Mouse (Mus musculus): Measurements from ENCODE around the gene Mtf2. TPM values are rescaled to one million over a fixed set of nuclear protein-coding genes. Genes with fewer than 3 reads are reported as not detected.
A peak's percentile ranks its signal among the peaks of the same experiment; 100 is the strongest.

Gene Mtf2
- total and polyA plus RNA-seq, 2 experiments, result 4.3 to 9.8 TPM

DNA sequence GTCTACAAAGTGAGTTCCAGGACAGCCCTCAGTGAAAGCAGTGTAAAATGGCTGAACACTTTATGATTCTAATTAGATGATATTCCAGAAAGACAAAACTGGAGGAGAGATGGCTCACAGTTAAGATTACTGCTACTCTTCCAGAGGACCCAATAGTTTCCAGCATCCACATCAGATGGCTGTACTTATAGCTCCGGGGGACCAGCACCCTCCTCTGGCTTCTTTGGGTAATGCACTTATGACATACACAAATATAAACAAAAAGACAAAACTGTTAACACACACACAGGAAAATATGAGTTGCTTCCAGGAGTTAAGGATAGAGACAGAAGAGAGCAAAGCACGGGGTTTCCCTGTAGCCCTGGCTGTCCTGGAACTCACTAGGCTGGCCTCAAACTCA is 35.5 kb upstream of the Mtf2 start:
- H3K27ac ChIP-seq (replicated peaks; ENCODE audit: insufficient read depth, low read depth, low read length), result no peak overlapping the region

DNA sequence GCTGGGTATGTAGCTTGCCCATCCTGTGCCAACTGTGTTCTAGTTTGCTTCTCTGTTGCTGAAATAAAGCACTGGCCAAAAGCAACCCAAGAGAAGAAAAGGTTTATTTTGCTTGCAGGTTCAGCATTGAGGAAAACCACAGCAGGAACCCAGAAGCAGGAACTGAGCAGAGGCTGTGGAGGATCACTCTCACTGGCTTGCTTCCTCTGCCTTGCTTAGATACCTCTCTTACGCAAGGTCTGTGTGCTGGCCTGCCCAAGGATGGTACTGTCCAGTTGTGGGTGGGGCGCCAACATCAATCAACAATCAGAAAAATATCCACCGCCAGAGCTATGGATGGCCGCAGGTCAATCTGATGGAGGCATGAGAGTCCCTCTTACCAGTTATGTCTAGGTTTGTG is 34.2 kb upstream of the Mtf2 start:
- Histone ChIP-seq H3K79me2 (ENCODE audit: control insufficient read depth, insufficient read depth, low read length) (no peaks in the 10 kb centered on the region), H3K9ac (ENCODE audit: low read depth, low read length) (no peak overlapping the region), H3K4me3 (ENCODE audit: insufficient read depth, low read depth, low read length) (no peak overlapping the region), H3K36me3 (ENCODE audit: control insufficient read depth, insufficient read depth, low read length) (no peaks in the 10 kb centered on the region), H3K27ac (replicated peaks; ENCODE audit: insufficient read depth, low read depth, low read length) (no peak overlapping the region), H3K27me3 (ENCODE audit: control insufficient read depth, insufficient read depth, low read length) (no peaks in the 10 kb centered on the region), H3K4me1 (ENCODE audit: control insufficient read depth, insufficient read depth, low read length) (no peaks in the 10 kb centered on the region)
- no peak for TF ChIP-seq POLR2A (IDR thresholded peaks at IDR 0.05; ENCODE audit: extremely low read depth, insufficient read depth, low read length)
- 79% methylated on average over 4 of the region's 4 CpGs for WGBS
- DNase-seq (ENCODE audit: extremely low read depth, low read depth, low spot score), result peak; percentile 13

More for the DNA sequence above, 35.5 kb upstream of the Mtf2 start:
- no peaks in the 10 kb centered on the region for H3K4me1 ChIP-seq (ENCODE audit: control insufficient read depth, insufficient read depth, low read length)
- H3K9ac ChIP-seq (ENCODE audit: low read depth, low read length), result no peak overlapping the region
- H3K4me3 ChIP-seq (ENCODE audit: insufficient read depth, low read depth, low read length), result no peak overlapping the region
- 72% methylated on average over 2 of the region's 2 CpGs for WGBS
- DNase-seq (ENCODE audit: extremely low read depth, low read depth, low spot score), result no peak
- TF ChIP-seq POLR2A (IDR thresholded peaks at IDR 0.05; ENCODE audit: extremely low read depth, insufficient read depth, low read length) (no peak), CTCF (IDR thresholded peaks at IDR 0.05; ENCODE audit: low read depth, low read length) (no peak)
- no peaks in the 10 kb centered on the region for H3K79me2 ChIP-seq (ENCODE audit: control insufficient read depth, insufficient read depth, low read length)
- no peaks in the 10 kb centered on the region for H3K36me3 ChIP-seq (ENCODE audit: control insufficient read depth, insufficient read depth, low read length)
- no peaks in the 10 kb centered on the region for H3K27me3 ChIP-seq (ENCODE audit: control insufficient read depth, insufficient read depth, low read length)

DNA sequence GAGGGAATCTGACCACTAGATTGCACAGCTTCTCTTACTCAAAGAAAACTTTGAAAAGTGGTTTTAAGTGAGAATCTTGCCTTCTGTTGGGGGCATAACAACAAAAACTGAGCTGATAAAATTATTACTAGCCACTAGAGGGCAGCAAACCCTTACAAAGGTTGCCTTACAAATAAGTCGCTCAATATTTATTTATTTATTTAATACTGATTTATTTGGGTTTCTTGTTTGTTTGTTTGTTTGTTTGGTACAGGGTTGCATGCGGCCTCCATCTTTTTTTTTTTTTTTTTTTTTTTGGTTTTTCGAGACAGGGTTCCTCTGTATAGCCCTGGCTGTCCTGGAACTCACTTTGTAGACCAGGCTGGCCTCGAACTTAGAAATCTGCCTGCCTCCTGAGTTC is 31.3 kb upstream of the Mtf2 start:
- Histone ChIP-seq H3K79me2 (ENCODE audit: control insufficient read depth, insufficient read depth, low read length) (no peaks in the 10 kb centered on the region), H3K27me3 (ENCODE audit: control insufficient read depth, insufficient read depth, low read length) (no peaks in the 10 kb centered on the region), H3K4me1 (ENCODE audit: control insufficient read depth, insufficient read depth, low read length) (peaks cover 2% of the 10 kb centered on the region; the same call in 1 of the 2 replicates), H3K9ac (ENCODE audit: low read depth, low read length) (no peak overlapping the region), H3K27ac (replicated peaks; ENCODE audit: insufficient read depth, low read depth, low read length) (no peak overlapping the region), H3K36me3 (ENCODE audit: control insufficient read depth, insufficient read depth, low read length) (no peaks in the 10 kb centered on the region), H3K4me3 (ENCODE audit: insufficient read depth, low read depth, low read length) (no peak overlapping the region)
- 30% methylated on average over 4 of the region's 4 CpGs for WGBS
- no peak for TF ChIP-seq POLR2A (IDR thresholded peaks at IDR 0.05; ENCODE audit: extremely low read depth, insufficient read depth, low read length)
- peak; percentile 66 for TF ChIP-seq CTCF (IDR thresholded peaks at IDR 0.05; ENCODE audit: low read depth, low read length)
- DNase-seq (ENCODE audit: extremely low read depth, low read depth, low spot score), result peak; percentile 68

DNA sequence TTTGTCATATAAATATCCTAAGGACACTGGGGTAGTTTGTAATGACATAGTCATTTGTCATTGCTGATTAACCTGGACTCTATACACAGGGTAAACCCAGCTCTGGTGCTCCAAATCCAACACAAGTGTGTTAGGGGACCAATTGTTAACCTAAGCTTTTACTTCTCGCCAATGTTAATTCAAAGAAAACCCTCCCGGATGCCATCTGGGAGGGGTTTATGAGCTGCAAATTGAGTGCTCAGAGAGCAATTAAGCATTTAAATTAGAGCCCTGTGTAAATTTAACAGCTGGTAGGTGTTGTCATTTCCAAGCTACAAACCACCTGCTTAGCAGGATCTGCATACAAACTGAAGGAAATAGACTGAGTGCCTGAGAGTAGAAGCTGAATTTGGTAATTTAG is 30.0 kb upstream of the Mtf2 start:
- H3K4me3 ChIP-seq (ENCODE audit: insufficient read depth, low read depth, low read length), result no peak overlapping the region
- no peak for TF ChIP-seq POLR2A (IDR thresholded peaks at IDR 0.05; ENCODE audit: extremely low read depth, insufficient read depth, low read length)
- no peak for TF ChIP-seq CTCF (IDR thresholded peaks at IDR 0.05; ENCODE audit: low read depth, low read length)
- H3K9ac ChIP-seq (ENCODE audit: low read depth, low read length), result no peak overlapping the region
- H3K4me1 ChIP-seq (ENCODE audit: control insufficient read depth, insufficient read depth, low read length), result peaks cover 2% of the 10 kb centered on the region; the same call in 1 of the 2 replicates
- H3K36me3 ChIP-seq (ENCODE audit: control insufficient read depth, insufficient read depth, low read length), result no peaks in the 10 kb centered on the region
- DNase-seq (ENCODE audit: extremely low read depth, low read depth, low spot score), result no peak
- H3K27me3 ChIP-seq (ENCODE audit: control insufficient read depth, insufficient read depth, low read length), result no peaks in the 10 kb centered on the region
- H3K27ac ChIP-seq (replicated peaks; ENCODE audit: insufficient read depth, low read depth, low read length), result no peak overlapping the region
- WGBS, result 37% methylated on average over 2 of the region's 2 CpGs
- H3K79me2 ChIP-seq (ENCODE audit: control insufficient read depth, insufficient read depth, low read length), result no peaks in the 10 kb centered on the region

DNA sequence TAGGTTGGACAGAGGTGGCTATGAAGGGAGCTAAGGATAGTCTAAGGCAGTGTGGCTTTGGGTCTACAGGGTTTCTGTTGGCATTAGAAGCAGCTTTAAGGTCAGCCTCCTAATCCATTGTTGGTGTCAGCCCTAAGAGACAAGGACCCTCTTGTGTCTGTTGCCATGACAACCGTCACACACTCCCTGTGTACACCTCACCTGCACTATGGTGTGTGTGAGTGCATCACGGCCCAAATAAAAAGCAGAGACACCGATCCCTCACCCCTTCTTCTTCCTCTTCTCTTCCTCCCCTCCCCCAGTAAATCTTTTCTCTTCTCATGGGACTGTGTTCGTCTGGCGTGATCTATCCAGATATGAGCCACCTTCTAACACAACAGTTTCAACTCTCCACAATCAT is 23.4 kb upstream of the Mtf2 start:
- WGBS, result 94% methylated on average over 5 of the region's 5 CpGs
- Histone ChIP-seq H3K9ac (ENCODE audit: low read depth, low read length) (no peak overlapping the region), H3K27ac (replicated peaks; ENCODE audit: insufficient read depth, low read depth, low read length) (no peak overlapping the region), H3K36me3 (ENCODE audit: control insufficient read depth, insufficient read depth, low read length) (no peaks in the 10 kb centered on the region), H3K4me1 (ENCODE audit: control insufficient read depth, insufficient read depth, low read length) (peaks cover 2% of the 10 kb centered on the region; the same call in 1 of the 2 replicates), H3K79me2 (ENCODE audit: control insufficient read depth, insufficient read depth, low read length) (no peaks in the 10 kb centered on the region), H3K4me3 (ENCODE audit: insufficient read depth, low read depth, low read length) (no peak overlapping the region), H3K27me3 (ENCODE audit: control insufficient read depth, insufficient read depth, low read length) (no peaks in the 10 kb centered on the region)
- no peak for DNase-seq (ENCODE audit: extremely low read depth, low read depth, low spot score)
- TF ChIP-seq CTCF (IDR thresholded peaks at IDR 0.05; ENCODE audit: low read depth, low read length) (no peak), POLR2A (IDR thresholded peaks at IDR 0.05; ENCODE audit: extremely low read depth, insufficient read depth, low read length) (no peak)

DNA sequence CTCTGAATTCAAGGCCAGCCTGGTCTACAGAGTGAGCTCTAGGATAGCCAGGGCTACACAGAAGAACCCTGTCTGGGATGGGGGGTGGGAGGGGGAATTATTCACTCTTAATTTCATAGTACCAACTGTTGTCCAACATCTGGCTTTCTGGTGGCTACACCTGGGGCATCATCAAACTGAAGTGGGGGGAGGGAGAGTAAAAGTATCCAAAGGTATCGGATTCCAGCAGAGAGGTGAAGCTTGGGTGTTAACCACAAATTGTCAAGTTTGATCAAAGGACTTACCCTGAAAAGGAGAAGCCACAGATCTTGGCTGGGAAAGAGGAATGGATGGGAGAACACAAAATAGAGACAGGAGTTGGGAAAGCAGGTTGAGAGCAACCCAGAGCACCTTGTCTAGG is 21.6 kb upstream of the Mtf2 start:
- TF ChIP-seq CTCF (IDR thresholded peaks at IDR 0.05; ENCODE audit: low read depth, low read length) (no peak), POLR2A (IDR thresholded peaks at IDR 0.05; ENCODE audit: extremely low read depth, insufficient read depth, low read length) (no peak)
- no peak for DNase-seq (ENCODE audit: extremely low read depth, low read depth, low spot score)
- no peak overlapping the region for H3K27ac ChIP-seq (replicated peaks; ENCODE audit: insufficient read depth, low read depth, low read length)

More for the DNA sequence above, 21.6 kb upstream of the Mtf2 start:
- 73% methylated on average over 1 of the region's 1 CpGs for WGBS
- H3K36me3 ChIP-seq (ENCODE audit: control insufficient read depth, insufficient read depth, low read length), result no peaks in the 10 kb centered on the region
- no peaks in the 10 kb centered on the region for H3K27me3 ChIP-seq (ENCODE audit: control insufficient read depth, insufficient read depth, low read length)
- H3K4me3 ChIP-seq (ENCODE audit: insufficient read depth, low read depth, low read length), result no peak overlapping the region
- H3K79me2 ChIP-seq (ENCODE audit: control insufficient read depth, insufficient read depth, low read length), result no peaks in the 10 kb centered on the region
- H3K4me1 ChIP-seq (ENCODE audit: control insufficient read depth, insufficient read depth, low read length), result no peaks in the 10 kb centered on the region
- H3K9ac ChIP-seq (ENCODE audit: low read depth, low read length), result no peak overlapping the region

All from liver, adult 2 months (tissue).